Mouse (Mus musculus) kidney, embryonic 16.5 days (tissue): ENCODE results near the gene Zfp606. TPM values are rescaled to one million over a fixed set of nuclear protein-coding genes. Genes with fewer than 3 reads are reported as not detected.

Source experiments
- ATAC-seq: fragments of 200-750 bp; cut with Nextera tagmentation; 2 replicates; pipeline ENCODE4 v1.8.0; 2017; ENCODE audit warnings: moderate TSS enrichment; ENCODE audit not compliant: low FRiP score, low TSS enrichment
- H3K27ac ChIP-seq: fragments of 300-500 bp; sonication (generic); 2 replicates; pipeline ENCODE4 v1.5.1; 2014; ENCODE audit warnings: low read length
- H3K27me3 ChIP-seq: fragments of 300-500 bp; sonication (generic); 2 replicates; pipeline ENCODE4 v1.6.1; 2014; ENCODE audit warnings: low read length, control low read depth, mixed read lengths; ENCODE audit not compliant: insufficient read depth
- H3K36me3 ChIP-seq: fragments of 300-500 bp; sonication (generic); 2 replicates; pipeline ENCODE4 v1.6.1; 2014; ENCODE audit warnings: low read length, control low read depth, mixed read lengths; ENCODE audit not compliant: insufficient read depth
- H3K4me1 ChIP-seq: fragments of 300-500 bp; sonication (generic); 2 replicates; pipeline ENCODE4 v1.6.1; 2014; ENCODE audit warnings: low read length, control low read depth, mixed read lengths; ENCODE audit not compliant: insufficient read depth
- H3K4me2 ChIP-seq: fragments of 300-500 bp; sonication (generic); replicated peaks from 2 replicates; pipeline ENCODE4 v1.6.1; 2014; ENCODE audit warnings: low read depth, low read length
- H3K4me3 ChIP-seq: fragments of 300-500 bp; sonication (generic); 2 replicates; pipeline ENCODE4 v1.5.1; 2014; ENCODE audit warnings: mild to moderate bottlenecking, low read length
- H3K9ac ChIP-seq: fragments of 300-500 bp; sonication (generic); replicated peaks from 2 replicates; pipeline ENCODE4 v1.6.1; 2014; ENCODE audit warnings: low read length
- H3K9me3 ChIP-seq: fragments of 300-500 bp; sonication (generic); 2 replicates; pipeline ENCODE4 v1.6.1; 2016; ENCODE audit warnings: low read length, control low read depth
- WGBS: fragments of 180-500 bp; shearing (Covaris S2); extraction: QIAGEN DNeasy Blood & Tissue Kit; methylation state at CpG from one replicate; pipeline ENCODE4 v1.1.7; 2014; 5-methylcytosine and 5-hydroxymethylcytosine counted together
- polyA plus RNA-seq: library from polyadenylated mRNA; unstranded; fragments of >200 nt; fragmentation: Nextera tagmentation; extraction: Ambion mirVana; gene quantifications from 2 replicates; pipeline ENCODE4 v1.2.1, GENCODE M21; 2015

Zfp606 gene
- 26.0 and 26.1 TPM in 2 replicates for polyA plus RNA-seq

GRCm38 (mm10) chr7:12478158-12479008 is at the start of gene Zfp606:
TSS of gene Zfp606 (plus strand) at chr7:12478293.
- peaks cover 6% of the 10 kb centered on the region; the same call in 1 of the 2 replicates for H3K4me1 ChIP-seq
- peak within 1 kb of the TSS; percentile 70 for H3K4me2 ChIP-seq
- H3K9ac ChIP-seq = peak within 1 kb of the TSS; percentile 100
- H3K27ac ChIP-seq = peak within 1 kb of the TSS; percentile 88
- under 1% methylated on average over 53 of the region's 53 CpGs for WGBS
- H3K9me3 ChIP-seq = peaks cover 18% of the 10 kb centered on the region
- H3K36me3 ChIP-seq = peaks cover 35% of the 10 kb centered on the region
- peak; percentile 99 for ATAC-seq
- H3K4me3 ChIP-seq = peak within 1 kb of the TSS; percentile 97
- no peaks in the 10 kb centered on the region for H3K27me3 ChIP-seq

- peaks cover 24% of the 10 kb centered on the region for H3K9me3 ChIP-seq
- H3K4me1 ChIP-seq = peaks cover 6% of the 10 kb centered on the region; the same call in 1 of the 2 replicates
- peak overlapping the region; percentile 97 for H3K4me3 ChIP-seq
- no peaks in the 10 kb centered on the region for H3K27me3 ChIP-seq
- 2% methylated on average over 6 of the region's 8 CpGs for WGBS
- ATAC-seq = no peak; the same call in 1 of the 2 replicates
- H3K36me3 ChIP-seq = peaks cover 41% of the 10 kb centered on the region
- H3K9ac ChIP-seq = peak overlapping the region; percentile 100
- H3K4me2 ChIP-seq = peak overlapping the region; percentile 70
- H3K27ac ChIP-seq = peak overlapping the region; percentile 88; the same call in 1 of the 2 replicates
Observed at GRCm38 (mm10) chr7:12479009-12479346, 885 bp downstream of the Zfp606 start.

- peaks cover 24% of the 10 kb centered on the region for H3K9me3 ChIP-seq
- H3K27ac ChIP-seq = no peak overlapping the region
- H3K4me3 ChIP-seq = peak overlapping the region; percentile 97
- no peaks in the 10 kb centered on the region for H3K27me3 ChIP-seq
- peak overlapping the region; percentile 100 for H3K9ac ChIP-seq
- peaks cover 6% of the 10 kb centered on the region; the same call in 1 of the 2 replicates for H3K4me1 ChIP-seq
- no peak for ATAC-seq
- H3K36me3 ChIP-seq = peaks cover 46% of the 10 kb centered on the region
- H3K4me2 ChIP-seq = peak overlapping the region; percentile 70
- whole genome bisulfite sequencing = 77% methylated on average over 4 of the region's 4 CpGs
Observed at GRCm38 (mm10) chr7:12479525-12479924, 1.4 kb downstream of the Zfp606 start.

- Histone ChIP-seq H3K4me3 (no peak overlapping the region), H3K9ac (no peak overlapping the region), H3K36me3 (peaks cover 88% of the 10 kb centered on the region), H3K4me1 (peaks cover 6% of the 10 kb centered on the region; the same call in 1 of the 2 replicates), H3K4me2 (no peak overlapping the region), H3K27me3 (no peaks in the 10 kb centered on the region), H3K27ac (no peak overlapping the region), H3K9me3 (peaks cover 57% of the 10 kb centered on the region)
- no peak for ATAC-seq
- WGBS = 94% methylated on average over 6 of the region's 6 CpGs
Observed at GRCm38 (mm10) chr7:12483771-12484170, 5.7 kb downstream of the Zfp606 start.

- no peak for ATAC-seq
- Histone ChIP-seq H3K27me3 (no peaks in the 10 kb centered on the region), H3K4me3 (no peak overlapping the region), H3K9me3 (peaks cover 70% of the 10 kb centered on the region), H3K4me1 (no peaks in the 10 kb centered on the region), H3K36me3 (peaks cover 98% of the 10 kb centered on the region), H3K27ac (no peak overlapping the region), H3K9ac (no peak overlapping the region), H3K4me2 (no peak overlapping the region)
- 88% methylated on average over 1 of the region's 1 CpGs for WGBS
Observed at GRCm38 (mm10) chr7:12485956-12486355, 7.9 kb downstream of the Zfp606 start.

GRCm38 (mm10) chr7:12486691-12487090 is 8.6 kb downstream of the Zfp606 start:
- Histone ChIP-seq H3K27ac (no peak overlapping the region), H3K4me3 (no peak overlapping the region), H3K4me1 (no peaks in the 10 kb centered on the region), H3K36me3 (peaks cover 98% of the 10 kb centered on the region), H3K9me3 (peaks cover 70% of the 10 kb centered on the region), H3K27me3 (no peaks in the 10 kb centered on the region), H3K9ac (no peak overlapping the region), H3K4me2 (no peak overlapping the region)
- no peak for ATAC-seq

GRCm38 (mm10) chr7:12510913-12511312 is 32.8 kb downstream of the Zfp606 start:
- H3K27me3 ChIP-seq = no peaks in the 10 kb centered on the region
- no peak overlapping the region for H3K4me3 ChIP-seq
- H3K27ac ChIP-seq = no peak overlapping the region
- WGBS = 70% methylated on average over 1 of the region's 1 CpGs
- H3K4me1 ChIP-seq = no peaks in the 10 kb centered on the region
- H3K9me3 ChIP-seq = no peaks in the 10 kb centered on the region
- ATAC-seq = no peak
- H3K9ac ChIP-seq = no peak overlapping the region
- H3K4me2 ChIP-seq = no peak overlapping the region
- H3K36me3 ChIP-seq = no peaks in the 10 kb centered on the region

- Histone ChIP-seq H3K36me3 (no peaks in the 10 kb centered on the region), H3K27ac (no peak within 1 kb of the TSS), H3K4me2 (no peak within 1 kb of the TSS), H3K4me1 (no peaks in the 10 kb centered on the region), H3K4me3 (no peak within 1 kb of the TSS), H3K9ac (no peak within 1 kb of the TSS), H3K9me3 (no peaks in the 10 kb centered on the region), H3K27me3 (no peaks in the 10 kb centered on the region)
- 55% methylated on average over 2 of the region's 2 CpGs for WGBS
- ATAC-seq = no peak
Observed at GRCm38 (mm10) chr7:12512217-12512616, 34.1 kb downstream of the Zfp606 start, which contains the start of gene 2900092C05Rik. TSS of gene 2900092C05Rik (plus strand) at chr7:12512517.
